Mouse (Mus musculus) right cerebral cortex, postnatal 4 days (tissue): ENCODE measurements at regions not wholly inside any gene's neighbourhood (a gene's known extent, or its start where the extent isn't known, plus 50 kb on each side); places are given as distances from the start of the nearest gene placed in this dataset.

Experiments used
- DNase-seq: peaks from one replicate; pipeline ENCODE4 v3.0.0-alpha.2; 2022

- no peak for DNase-seq
Observed at GRCm38 (mm10) chr5:64500866-64501265, 302.3 kb upstream of the Klf3 start.

GRCm38 (mm10) chr5:64501746-64502145, 301.4 kb upstream of the Klf3 start:
- DNase-seq: no peak

GRCm38 (mm10) chr5:64503514-64503913, 299.7 kb upstream of the Klf3 start:
- DNase-seq: no peak

GRCm38 (mm10) chr5:64504507-64504906, 298.7 kb upstream of the Klf3 start:
- no peak for DNase-seq

- DNase-seq: no peak
Observed at GRCm38 (mm10) chr5:64505227-64505834, 297.9 kb upstream of the Klf3 start.

GRCm38 (mm10) chr5:64505835-64506600, 297.2 kb upstream of the Klf3 start:
- peak; percentile 88 for DNase-seq

GRCm38 (mm10) chr5:64508565-64508964, 294.6 kb upstream of the Klf3 start:
- no peak for DNase-seq

GRCm38 (mm10) chr5:64513155-64513945, 289.8 kb upstream of the Klf3 start:
- DNase-seq: peak; percentile 75

- DNase-seq: no peak
Observed at GRCm38 (mm10) chr5:64516115-64516665, 287.0 kb upstream of the Klf3 start.

- no peak for DNase-seq
Observed at GRCm38 (mm10) chr5:64517241-64517640, 285.9 kb upstream of the Klf3 start.

GRCm38 (mm10) chr5:64517835-64518234, 285.4 kb upstream of the Klf3 start:
- DNase-seq: no peak

GRCm38 (mm10) chr5:64519036-64519435, 284.2 kb upstream of the Klf3 start:
- DNase-seq: no peak

GRCm38 (mm10) chr5:64519731-64520130, 283.5 kb upstream of the Klf3 start:
- no peak for DNase-seq

- DNase-seq: no peak
Observed at GRCm38 (mm10) chr5:64521401-64521800, 281.8 kb upstream of the Klf3 start.

- DNase-seq: no peak
Observed at GRCm38 (mm10) chr5:64521969-64522368, 281.2 kb upstream of the Klf3 start.

- DNase-seq: no peak
Observed at GRCm38 (mm10) chr5:64526521-64526920, 276.7 kb upstream of the Klf3 start.

- DNase-seq: no peak
Observed at GRCm38 (mm10) chr5:64527962-64528361, 275.2 kb upstream of the Klf3 start.

- no peak for DNase-seq
Observed at GRCm38 (mm10) chr5:64534371-64534770, 268.8 kb upstream of the Klf3 start.

- no peak for DNase-seq
Observed at GRCm38 (mm10) chr5:64534947-64535346, 268.2 kb upstream of the Klf3 start.

GRCm38 (mm10) chr5:64535546-64535945, 267.6 kb upstream of the Klf3 start:
- no peak for DNase-seq

- no peak for DNase-seq
Observed at GRCm38 (mm10) chr5:64536393-64537112, 266.6 kb upstream of the Klf3 start.

GRCm38 (mm10) chr5:64537113-64537780, 265.9 kb upstream of the Klf3 start:
- no peak for DNase-seq
